Mouse (Mus musculus): ENCODE measurements around the gene Nmt1.

DNA sequence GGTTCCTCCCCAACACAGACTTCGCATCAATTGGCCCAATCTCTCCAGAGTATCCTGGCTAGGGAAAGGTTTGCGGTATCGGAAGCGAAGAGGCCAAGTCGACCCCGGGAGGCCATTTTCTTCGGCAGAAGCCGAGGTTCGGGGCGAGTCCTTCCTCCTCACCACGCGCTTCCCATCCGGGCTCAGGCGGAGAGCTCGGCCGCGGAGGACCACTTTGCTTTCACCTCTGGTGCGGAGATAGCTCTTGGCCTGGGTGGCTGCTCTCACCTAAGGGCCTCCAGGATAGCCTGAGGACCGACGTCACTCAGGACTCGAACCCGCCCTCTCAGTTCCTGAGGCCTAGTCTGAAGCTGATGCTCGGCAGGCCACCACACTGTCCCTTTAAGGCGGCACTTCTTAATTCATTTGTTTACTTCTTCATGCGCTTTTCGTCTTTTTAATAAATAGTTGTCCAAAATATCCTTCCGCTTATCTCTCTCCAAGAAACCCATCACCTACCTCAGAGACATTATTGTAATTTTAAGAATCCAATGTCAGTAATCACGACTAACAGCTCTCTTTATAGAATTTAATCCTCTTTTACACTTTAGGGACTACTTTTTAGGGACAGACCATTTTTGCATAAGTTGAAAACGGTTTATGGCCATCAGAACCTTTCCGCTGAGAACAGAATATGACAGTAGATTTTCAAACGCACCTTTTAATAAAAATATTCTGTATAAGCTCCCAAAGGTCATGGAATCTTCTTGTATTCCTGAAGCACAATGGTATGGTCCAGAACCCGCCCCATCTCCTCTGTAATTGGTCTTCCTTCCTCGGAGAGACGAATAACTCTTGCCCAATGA, 87.4 kb downstream of the Nmt1 start:
- TF ChIP-seq CHD1 (IDR thresholded peaks at IDR 0.05; ENCODE audit: low read depth, low read length) (peak; percentile 100), MAFK (IDR thresholded peaks at IDR 0.05; ENCODE audit: borderline replicate concordance, low read depth, low read length) (no peak; the same call in 1 of the 2 replicates), CTCF (IDR thresholded peaks at IDR 0.05 in 2 of 3, conservative IDR thresholded peaks at IDR 0.05 in 1 of 3; ENCODE audit: control insufficient read depth in 1 of 3, insufficient read depth in 1 of 3, low read depth in 2 of 3, low read length in 3 of 3, poor library complexity in 1 of 3, severe bottlenecking in 1 of 3) (no peak), GATA1 (IDR thresholded peaks at IDR 0.05; ENCODE audit: low read depth, low read length) (0 out of 2 replicates have a peak, but pooled peaks have one; percentile 34), ZC3H11A (IDR thresholded peaks at IDR 0.05; ENCODE audit: low read depth, low read length) (no peak), POLR2A (IDR thresholded peaks at IDR 0.05; ENCODE audit: control insufficient read depth in 1 of 2, insufficient read depth in 1 of 2, low read depth in 1 of 2, low read length in 2 of 2, poor library complexity in 1 of 2) (peak in 1 of 2 experiments; percentile 86; a peak in 2 of 4 replicates), UBTF (IDR thresholded peaks at IDR 0.05; ENCODE audit: borderline replicate concordance, insufficient read depth, low read depth, low read length) (no peak), MAX (IDR thresholded peaks at IDR 0.05; ENCODE audit: low read length) (peak; percentile 44; the same call in 1 of the 2 replicates), CHD2 (IDR thresholded peaks at IDR 0.05; ENCODE audit: low read length) (peak; percentile 64)

All from MEL (cell line).